Mouse (Mus musculus): ENCODE data around the gene Exosc5.

DNA sequence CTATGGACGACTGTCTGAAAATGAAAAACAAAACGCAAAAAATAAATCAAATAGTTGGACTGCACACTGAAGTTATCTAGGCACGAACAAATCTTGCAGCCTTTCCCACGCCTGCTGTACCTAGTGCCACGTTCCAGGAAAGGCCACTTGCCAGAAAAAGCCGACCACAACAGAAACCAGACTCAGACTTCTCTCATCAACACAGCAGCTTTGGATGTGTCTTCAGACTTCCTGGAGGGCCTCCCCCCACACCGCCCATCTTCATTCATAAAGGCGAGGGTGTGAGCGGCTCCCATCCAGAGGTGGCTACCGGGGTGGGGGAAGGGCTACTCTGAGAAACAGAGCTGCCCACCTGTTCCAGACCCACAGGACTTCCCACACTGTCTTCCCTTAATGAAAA, 14.8 kb upstream of the Exosc5 start:
- TF ChIP-seq POLR2A (IDR thresholded peaks at IDR 0.05; ENCODE audit: borderline replicate concordance, insufficient read depth, low read length) (no peak), CTCF (IDR thresholded peaks at IDR 0.05; ENCODE audit: borderline replicate concordance, insufficient read depth, low read depth, low read length) (no peak)

All from cerebellum, adult 2 months (tissue).